Mouse (Mus musculus): ENCODE results near the gene Tmem238l. TPM values are rescaled to one million over a fixed set of nuclear protein-coding genes. Genes with fewer than 3 reads are reported as not detected.

Gene Tmem238l
- polyA plus RNA-seq, 1 experiment: not detected

DNA sequence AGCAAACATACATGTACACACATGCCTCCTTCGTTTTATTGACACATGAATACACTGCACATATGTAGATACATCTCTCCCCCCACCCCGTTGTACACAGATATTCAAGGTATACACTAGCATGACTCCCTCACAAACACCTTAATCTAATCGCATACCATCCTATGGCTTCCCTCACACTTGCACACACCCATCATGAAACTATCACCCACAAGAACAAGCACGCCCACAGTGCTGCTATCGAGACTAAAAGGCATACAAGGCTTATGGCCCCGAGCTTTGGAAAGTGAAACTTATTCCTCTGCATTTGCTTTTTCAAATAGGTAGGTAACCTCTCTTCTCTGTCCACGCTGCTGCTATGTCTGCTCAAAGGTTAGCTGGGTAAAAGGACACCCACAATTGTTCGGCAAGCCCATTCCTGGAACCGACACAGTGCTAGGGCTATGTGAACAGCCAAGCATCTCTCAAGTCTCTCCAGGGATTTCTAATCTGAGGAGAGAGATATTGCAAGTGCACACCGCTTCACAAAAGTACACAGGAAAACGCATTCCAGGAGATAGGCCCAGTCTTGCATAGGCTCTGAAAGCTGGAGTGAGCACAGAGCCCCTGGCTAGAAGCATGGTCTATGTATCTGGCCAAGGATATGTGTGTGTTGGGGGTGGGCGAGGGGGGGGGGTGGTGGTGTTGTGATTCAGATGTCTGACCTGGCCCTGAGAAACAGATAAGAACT lies 5.2 kb downstream of the Tmem238l start:
- 86% methylated on average over 12 of the region's 12 CpGs for WGBS
- H3K4me3 ChIP-seq (replicated peaks; ENCODE audit: insufficient read depth, low read depth, low read length): no peak overlapping the region
- TF ChIP-seq CTCF (IDR thresholded peaks at IDR 0.05; ENCODE audit: borderline replicate concordance, insufficient read depth, low read depth, low read length) (no peak), POLR2A (IDR thresholded peaks at IDR 0.05; ENCODE audit: borderline replicate concordance, insufficient read depth, low read length) (no peak)
- no peaks in the 10 kb centered on the region for H3K27me3 ChIP-seq (ENCODE audit: control insufficient read depth, insufficient read depth, low read length)
- DNase-seq: no peak
- H3K4me1 ChIP-seq (ENCODE audit: control insufficient read depth, insufficient read depth, low read length): no peaks in the 10 kb centered on the region
- no peak overlapping the region for H3K27ac ChIP-seq (ENCODE audit: insufficient read depth, low read length)

DNA sequence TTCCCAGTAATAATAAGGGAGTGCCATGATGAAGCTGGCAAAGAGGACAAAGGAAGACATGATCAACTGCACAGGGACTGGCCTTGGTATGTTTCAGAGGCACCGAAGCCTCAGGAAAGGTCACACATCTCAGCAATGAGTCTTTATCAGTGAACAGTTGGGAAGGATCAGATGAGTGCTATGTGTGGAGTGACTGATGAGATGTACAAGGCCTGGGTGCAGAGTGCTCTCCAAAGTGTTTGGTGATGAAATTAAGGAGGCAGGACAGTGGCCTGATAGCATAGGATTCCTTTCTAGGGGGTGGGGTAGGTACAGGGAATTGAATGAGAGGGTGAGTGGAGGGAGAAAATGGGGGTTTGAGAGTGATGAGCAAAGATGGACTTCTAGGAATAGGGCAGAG lies 7.0 kb downstream of the Tmem238l start:
- Histone ChIP-seq H3K4me3 (replicated peaks; ENCODE audit: insufficient read depth, low read depth, low read length) (no peak overlapping the region), H3K4me1 (ENCODE audit: control insufficient read depth, insufficient read depth, low read length) (no peaks in the 10 kb centered on the region), H3K27ac (ENCODE audit: insufficient read depth, low read length) (no peak overlapping the region), H3K27me3 (ENCODE audit: control insufficient read depth, insufficient read depth, low read length) (no peaks in the 10 kb centered on the region)
- no peak for DNase-seq
- TF ChIP-seq CTCF (IDR thresholded peaks at IDR 0.05; ENCODE audit: borderline replicate concordance, insufficient read depth, low read depth, low read length) (no peak), POLR2A (IDR thresholded peaks at IDR 0.05; ENCODE audit: borderline replicate concordance, insufficient read depth, low read length) (no peak)
- 97% methylated on average over 1 of the region's 1 CpGs for WGBS

DNA sequence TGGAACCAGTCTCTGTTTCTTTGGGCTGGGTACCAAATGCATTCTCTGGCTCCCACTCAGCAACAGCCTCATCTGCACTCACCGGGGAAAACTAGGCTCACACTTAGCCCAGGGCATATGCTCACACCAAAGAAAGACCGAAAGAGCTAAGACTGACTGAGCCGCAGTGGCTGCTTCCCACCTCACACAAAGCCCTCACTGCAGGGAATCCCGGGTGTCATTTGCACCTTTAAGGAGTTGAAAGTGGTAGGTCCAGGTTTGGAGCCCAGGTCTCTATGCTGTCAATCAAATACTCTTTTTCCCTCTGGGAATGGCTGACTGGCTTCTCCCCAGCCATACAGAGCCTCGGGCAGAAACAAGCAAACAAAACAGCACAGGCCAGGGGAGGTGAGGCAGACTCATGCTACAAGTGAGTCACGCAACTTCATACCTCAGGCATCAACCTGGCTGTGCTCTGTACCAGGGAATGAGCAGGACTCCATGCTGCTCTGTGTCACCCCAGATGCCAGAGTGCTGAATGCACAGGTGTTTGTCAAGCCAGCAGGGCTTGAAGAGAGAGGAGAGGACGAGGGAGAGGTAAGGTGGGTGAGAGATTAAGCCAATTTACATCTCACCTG lies 10.2 kb downstream of the Tmem238l start:
- no peak for TF ChIP-seq CTCF (IDR thresholded peaks at IDR 0.05; ENCODE audit: borderline replicate concordance, insufficient read depth, low read depth, low read length)
- no peak for TF ChIP-seq POLR2A (IDR thresholded peaks at IDR 0.05; ENCODE audit: borderline replicate concordance, insufficient read depth, low read length)
- no peak overlapping the region for H3K4me3 ChIP-seq (replicated peaks; ENCODE audit: insufficient read depth, low read depth, low read length)
- DNase-seq: no peak
- no peaks in the 10 kb centered on the region for H3K27me3 ChIP-seq (ENCODE audit: control insufficient read depth, insufficient read depth, low read length)
- H3K27ac ChIP-seq (ENCODE audit: insufficient read depth, low read length): no peak overlapping the region
- H3K4me1 ChIP-seq (ENCODE audit: control insufficient read depth, insufficient read depth, low read length): no peaks in the 10 kb centered on the region
- WGBS: 37% methylated on average over 7 of the region's 7 CpGs

DNA sequence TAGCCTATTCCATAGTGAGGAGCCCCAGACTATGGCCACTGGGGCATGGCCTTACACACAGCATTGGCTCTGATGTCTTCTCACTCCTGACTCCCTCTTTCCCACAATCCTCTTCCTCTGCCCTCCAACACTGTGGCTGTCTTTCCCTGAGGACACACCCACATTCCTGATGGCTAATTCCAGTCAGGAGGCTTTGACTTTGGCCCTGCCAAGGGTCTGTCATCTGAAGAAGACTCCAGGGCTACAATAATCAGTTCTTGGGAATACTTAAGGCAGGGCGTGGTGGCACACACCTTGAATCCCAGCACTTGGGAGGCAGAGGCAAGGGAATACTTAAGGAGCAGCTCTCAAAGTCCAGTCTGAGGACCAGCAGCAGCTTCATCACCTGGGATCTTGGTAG lies 12.1 kb downstream of the Tmem238l start:
- no peak for TF ChIP-seq CTCF (IDR thresholded peaks at IDR 0.05; ENCODE audit: borderline replicate concordance, insufficient read depth, low read depth, low read length)
- TF ChIP-seq POLR2A (IDR thresholded peaks at IDR 0.05; ENCODE audit: borderline replicate concordance, insufficient read depth, low read length): no peak
- 91% methylated on average over 1 of the region's 1 CpGs for WGBS

DNA sequence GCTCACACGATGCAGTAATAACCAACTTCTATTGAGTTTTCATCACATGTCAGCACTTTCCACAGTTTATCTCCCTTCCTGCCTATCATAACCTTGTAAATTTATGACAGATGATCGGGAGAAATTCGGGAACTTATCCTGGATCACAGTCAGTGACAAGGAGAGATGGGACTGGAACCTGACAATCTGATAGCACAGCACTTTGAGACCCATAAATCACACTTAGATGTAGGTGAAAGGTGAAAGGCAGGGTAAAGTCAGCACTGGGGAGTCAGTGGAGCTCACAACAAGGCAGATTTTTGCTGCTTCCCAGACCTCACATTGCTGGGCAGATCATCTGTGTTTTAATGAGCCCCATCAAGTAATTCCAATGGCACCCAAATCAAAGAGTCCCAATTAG lies 17.1 kb downstream of the Tmem238l start:
- no peak overlapping the region for H3K27ac ChIP-seq (ENCODE audit: insufficient read depth, low read length)
- WGBS: 90% methylated on average over 3 of the region's 3 CpGs
- no peak for TF ChIP-seq POLR2A (IDR thresholded peaks at IDR 0.05; ENCODE audit: borderline replicate concordance, insufficient read depth, low read length)
- TF ChIP-seq CTCF (IDR thresholded peaks at IDR 0.05; ENCODE audit: borderline replicate concordance, insufficient read depth, low read depth, low read length): no peak

More for the DNA sequence above, 12.1 kb downstream of the Tmem238l start:
- Histone ChIP-seq H3K4me3 (replicated peaks; ENCODE audit: insufficient read depth, low read depth, low read length) (no peak overlapping the region), H3K27me3 (ENCODE audit: control insufficient read depth, insufficient read depth, low read length) (no peaks in the 10 kb centered on the region), H3K4me1 (ENCODE audit: control insufficient read depth, insufficient read depth, low read length) (no peaks in the 10 kb centered on the region), H3K27ac (ENCODE audit: insufficient read depth, low read length) (no peak overlapping the region)
- no peak for DNase-seq

DNA sequence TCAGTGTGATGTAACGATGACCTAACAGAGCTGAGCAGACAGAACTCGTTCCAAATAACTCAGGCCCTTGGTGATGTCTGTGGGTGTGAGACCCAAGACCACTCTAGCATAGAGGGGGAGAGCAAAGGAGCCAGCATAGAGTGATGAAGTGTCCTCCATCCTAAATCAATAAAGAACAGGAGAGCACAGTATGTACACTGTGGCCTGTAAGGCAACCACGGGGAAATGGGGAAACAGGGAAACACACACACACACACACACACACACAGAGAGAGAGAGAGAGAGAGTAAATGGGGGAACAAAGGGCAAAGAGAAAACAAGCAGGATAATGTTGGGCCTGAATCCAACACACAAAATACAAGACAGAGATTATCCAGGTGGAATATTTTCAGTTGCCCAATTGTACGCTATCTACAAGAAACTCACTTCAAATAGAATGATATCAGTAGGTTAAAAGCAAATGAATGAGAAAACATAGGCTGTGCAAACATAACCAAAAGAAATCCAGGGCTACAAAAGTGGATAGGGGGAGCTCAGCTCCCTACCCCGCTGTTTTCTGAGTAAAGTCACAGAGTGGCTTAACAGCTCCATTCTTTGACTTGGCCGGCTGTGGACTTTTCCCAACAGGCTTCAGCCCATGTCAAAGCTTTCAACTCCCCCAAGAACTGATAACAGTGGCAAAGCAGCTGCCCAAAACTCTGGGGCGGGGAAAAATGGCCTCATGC lies 19.3 kb downstream of the Tmem238l start:
- Histone ChIP-seq H3K4me3 (replicated peaks; ENCODE audit: insufficient read depth, low read depth, low read length) (no peak overlapping the region), H3K27me3 (ENCODE audit: control insufficient read depth, insufficient read depth, low read length) (no peaks in the 10 kb centered on the region), H3K4me1 (ENCODE audit: control insufficient read depth, insufficient read depth, low read length) (no peaks in the 10 kb centered on the region), H3K27ac (ENCODE audit: insufficient read depth, low read length) (no peak overlapping the region)
- TF ChIP-seq POLR2A (IDR thresholded peaks at IDR 0.05; ENCODE audit: borderline replicate concordance, insufficient read depth, low read length): no peak
- no peak for TF ChIP-seq CTCF (IDR thresholded peaks at IDR 0.05; ENCODE audit: borderline replicate concordance, insufficient read depth, low read depth, low read length)
- 93% methylated on average over 7 of the region's 7 CpGs for WGBS
- no peak for DNase-seq

More for the DNA sequence above, 17.1 kb downstream of the Tmem238l start:
- Histone ChIP-seq H3K27me3 (ENCODE audit: control insufficient read depth, insufficient read depth, low read length) (no peaks in the 10 kb centered on the region), H3K4me1 (ENCODE audit: control insufficient read depth, insufficient read depth, low read length) (no peaks in the 10 kb centered on the region), H3K4me3 (replicated peaks; ENCODE audit: insufficient read depth, low read depth, low read length) (no peak overlapping the region)
- DNase-seq: no peak

DNA sequence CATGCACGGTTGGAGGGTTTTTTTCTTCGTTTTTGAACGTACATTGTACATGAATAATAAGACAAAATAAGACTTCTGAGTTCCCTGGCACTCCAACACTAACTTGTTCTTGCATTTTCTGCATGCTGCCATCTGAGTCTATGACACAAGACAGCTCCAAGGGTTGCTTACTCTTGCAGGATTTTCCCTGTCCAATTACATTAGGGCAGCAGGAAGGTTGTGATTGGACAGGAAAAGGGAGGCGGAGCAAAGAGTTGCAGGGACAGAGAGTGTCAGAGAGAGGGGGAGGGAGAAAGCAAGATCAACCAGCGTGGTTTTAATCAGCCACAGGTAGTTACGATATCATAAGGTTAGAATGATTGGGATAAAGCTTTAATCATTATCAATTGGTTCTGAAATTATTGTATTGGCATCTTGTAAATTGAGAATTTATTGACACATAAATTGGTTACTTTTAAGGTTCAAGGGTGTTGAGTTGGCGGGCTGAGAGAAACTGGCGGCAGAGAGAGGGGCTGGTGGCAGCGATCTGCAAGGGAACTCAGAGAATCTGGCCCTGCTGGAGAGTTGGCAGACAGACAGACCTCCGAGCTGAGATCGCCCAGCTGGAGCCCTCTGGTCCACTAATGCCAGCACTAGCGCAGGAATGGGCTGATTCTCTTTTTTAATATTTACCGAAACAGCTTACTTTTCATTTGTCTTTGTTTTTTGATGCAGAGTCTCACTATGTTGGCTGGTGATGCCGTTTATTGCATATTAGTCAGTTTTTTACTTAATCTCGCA lies 25.1 kb downstream of the Tmem238l start:
- no peak for DNase-seq
- no peak overlapping the region for H3K27ac ChIP-seq (ENCODE audit: insufficient read depth, low read length)
- H3K27me3 ChIP-seq (ENCODE audit: control insufficient read depth, insufficient read depth, low read length): no peaks in the 10 kb centered on the region
- no peaks in the 10 kb centered on the region for H3K4me1 ChIP-seq (ENCODE audit: control insufficient read depth, insufficient read depth, low read length)
- WGBS: 31% methylated on average over 15 of the region's 15 CpGs
- TF ChIP-seq POLR2A (IDR thresholded peaks at IDR 0.05; ENCODE audit: borderline replicate concordance, insufficient read depth, low read length): no peak
- no peak for TF ChIP-seq CTCF (IDR thresholded peaks at IDR 0.05; ENCODE audit: borderline replicate concordance, insufficient read depth, low read depth, low read length)
- H3K4me3 ChIP-seq (replicated peaks; ENCODE audit: insufficient read depth, low read depth, low read length): no peak overlapping the region
